Mouse (Mus musculus) heart, postnatal 25 days (tissue): ENCODE results near the gene Pax8. TPM values are rescaled to one million over a fixed set of nuclear protein-coding genes. Genes with fewer than 3 reads are reported as not detected.

Source experiments
- DNase-seq: peaks from one replicate; pipeline ENCODE4 v3.0.0; 2022; ENCODE audit warnings: low spot score
- intact Hi-C: fragments of 180-260 bp; cut with DNase I; formaldehyde crosslinking; loops from one replicate; pipeline ENCODE4 v1.15.1; 2025
- total RNA-seq, 2 experiments: library from RNA; stranded (reverse); gene quantifications; 2 replicates each; pipeline ENCODE4 v1.2.3; 2021

Pax8 gene
- total RNA-seq, 2 experiments from 2014 or later, result not detected

DNA sequence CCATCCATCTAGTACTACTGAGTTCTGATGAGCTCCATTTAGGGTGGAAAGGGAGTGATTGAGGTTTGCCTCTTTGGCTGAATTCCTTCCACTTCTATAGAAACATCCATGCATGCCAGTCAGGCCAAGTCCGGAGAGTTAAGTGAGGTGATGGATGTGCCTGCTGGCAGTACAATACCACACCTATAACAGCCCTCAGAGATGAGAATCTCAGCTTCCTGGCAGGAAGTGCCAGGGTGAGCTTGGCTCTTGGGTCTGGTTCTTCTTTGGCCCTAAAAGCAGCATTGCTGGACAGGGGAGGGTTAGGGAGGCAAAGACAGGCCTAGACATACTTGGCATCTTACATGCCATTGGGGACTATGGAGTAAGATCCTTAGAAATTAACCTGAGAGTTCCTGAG lies 7.0 kb downstream of the Pax8 start:
- intact Hi-C loops, result no loop called here
- no peak for DNase-seq

- intact Hi-C loops, result no loop called here
- DNase-seq, result no peak
These were observed 8.2 kb downstream of the Pax8 start for GRCm38 (mm10) chr2:24467156-24467555.

DNA sequence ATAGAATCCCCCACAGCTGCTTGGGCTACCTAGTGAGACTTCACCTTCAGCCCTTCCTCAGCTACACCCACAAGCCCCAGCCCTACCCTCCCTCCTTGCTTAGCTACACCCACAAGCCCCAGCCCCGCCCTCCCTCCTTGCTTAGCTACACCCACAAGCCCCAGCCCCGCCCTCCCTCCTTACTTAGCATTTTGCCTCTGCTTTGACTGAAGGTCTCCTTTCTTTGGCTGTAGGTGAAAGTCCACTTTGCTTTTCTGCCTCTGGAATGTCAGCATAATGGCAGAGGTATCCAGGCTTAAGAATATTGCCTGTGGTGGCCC lies 14.6 kb downstream of the Pax8 start:
- intact Hi-C loops, result no loop called here

DNA sequence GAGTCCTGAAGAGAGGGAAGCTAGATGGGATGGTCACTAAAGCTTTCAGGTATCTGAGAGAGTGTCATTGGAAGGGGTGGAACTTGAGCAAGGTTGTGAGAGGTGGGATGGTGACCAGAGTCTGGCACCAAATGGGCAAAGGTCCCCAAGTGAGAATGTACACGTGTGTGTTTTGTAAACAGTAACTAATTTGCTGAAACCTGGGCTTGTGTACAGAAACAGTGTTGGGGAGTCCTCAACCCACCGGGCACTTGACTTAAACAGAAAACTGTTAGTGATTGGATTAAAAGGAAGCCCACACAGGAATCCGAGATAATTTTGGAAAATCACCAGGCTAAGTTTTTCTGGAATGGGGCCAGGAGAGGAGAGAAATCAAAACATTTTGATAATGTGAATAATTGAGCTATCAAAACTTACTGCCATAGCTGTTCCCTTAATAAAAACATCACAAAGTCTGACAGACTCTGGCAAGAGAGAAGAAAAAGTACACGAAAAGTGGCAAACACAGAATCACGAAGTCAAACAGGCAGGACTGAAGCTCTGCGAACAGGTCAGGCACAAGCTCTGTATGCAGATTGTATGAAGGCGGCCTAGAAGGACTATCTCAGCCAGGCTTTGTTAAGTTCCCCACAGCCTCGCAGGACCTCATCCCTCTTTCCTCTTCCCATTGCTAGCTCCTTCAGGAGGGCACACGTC lies 15.1 kb downstream of the Pax8 start:
- intact Hi-C loops, result no loop called here
- no peak for DNase-seq

More for the DNA sequence above, 14.6 kb downstream of the Pax8 start:
- no peak for DNase-seq

- no peak for DNase-seq
- intact Hi-C loops, result no loop called here
These were observed 18.6 kb downstream of the Pax8 start for GRCm38 (mm10) chr2:24456841-24457240.

GRCm38 (mm10) chr2:24455057-24455855 lies 20.1 kb downstream of the Pax8 start:
- DNase-seq, result no peak
- intact Hi-C loops, result no loop called here

DNA sequence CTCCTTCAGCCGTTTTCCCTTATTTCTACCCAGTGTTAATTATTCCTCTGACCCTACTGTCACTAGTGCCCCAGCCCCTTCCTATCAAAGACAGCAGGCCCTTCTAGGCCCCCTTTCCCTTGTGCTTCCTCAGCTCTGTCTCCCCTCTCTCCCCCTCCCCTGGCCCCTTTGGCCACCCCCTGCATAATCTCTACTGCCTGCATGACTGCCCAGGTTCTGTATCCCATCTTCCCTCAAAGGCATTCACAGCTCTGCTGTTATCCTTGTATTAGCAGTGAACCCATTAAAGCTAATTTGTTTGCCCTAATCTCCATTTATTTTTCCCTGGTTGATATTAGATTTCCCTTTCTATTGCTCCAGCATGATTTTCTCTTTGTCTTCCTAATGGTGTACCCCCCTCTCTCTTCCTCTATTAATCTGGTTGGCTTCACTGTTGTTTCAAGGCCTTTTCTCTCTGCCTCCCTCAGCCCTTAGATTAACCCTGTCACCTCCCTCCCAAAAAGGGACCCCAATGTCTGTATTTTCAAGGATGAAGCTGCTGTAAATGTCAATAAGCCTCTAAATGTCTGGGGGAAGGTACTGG lies 20.9 kb downstream of the Pax8 start:
- intact Hi-C loops, result no loop called here
- no peak for DNase-seq

- DNase-seq, result no peak
- intact Hi-C loops, result no loop called here
These were observed 22.2 kb downstream of the Pax8 start for GRCm38 (mm10) chr2:24453206-24453605.

DNA sequence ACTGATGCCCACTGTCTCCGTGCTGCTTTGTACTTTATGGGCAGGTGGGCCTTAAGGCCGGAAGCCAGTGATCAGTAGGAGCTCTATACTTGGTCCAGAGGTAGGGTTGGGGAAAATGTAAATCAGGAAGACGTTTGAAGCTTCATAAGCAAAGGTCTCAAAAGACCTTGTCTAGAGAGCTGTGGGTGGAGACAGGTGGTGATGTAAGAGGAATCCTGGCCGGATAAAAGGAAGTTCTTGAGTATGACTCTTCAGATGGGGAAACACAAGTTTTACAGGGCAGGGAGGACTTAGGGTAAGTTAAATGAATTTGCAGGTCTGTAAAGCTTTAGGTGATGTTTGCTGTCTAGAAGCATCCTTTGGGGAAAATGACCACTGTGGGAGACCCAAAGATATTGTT lies 26.3 kb downstream of the Pax8 start:
- DNase-seq, result no peak
- intact Hi-C loops, result no loop called here

DNA sequence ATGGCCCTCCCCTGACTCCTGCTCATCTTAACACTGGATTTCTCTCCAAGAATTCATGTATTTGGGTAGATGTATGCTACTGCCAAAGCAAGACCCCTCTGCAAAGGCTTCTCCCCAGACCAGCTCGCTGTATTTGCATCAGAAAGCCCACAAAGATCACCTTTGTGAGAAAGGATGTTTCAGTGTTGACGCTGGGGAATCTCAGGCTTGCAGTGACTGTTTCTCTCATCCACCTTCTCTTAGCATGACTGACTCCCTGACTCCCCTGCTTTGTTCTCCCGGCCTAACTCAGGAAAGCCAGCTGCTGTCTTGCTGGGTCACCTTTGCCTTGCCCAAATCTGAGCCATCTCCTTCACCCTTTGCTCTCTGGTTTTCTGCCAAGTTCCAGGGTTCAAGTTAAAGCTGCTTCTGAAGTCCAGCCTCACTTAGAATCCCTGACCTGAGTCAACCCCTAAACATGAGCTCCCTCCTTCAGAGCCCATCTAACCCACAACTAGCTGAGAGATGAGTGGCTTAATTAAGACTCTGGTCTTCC lies 32.1 kb downstream of the Pax8 start:
- intact Hi-C loops, result no loop called here
- DNase-seq, result no peak

DNA sequence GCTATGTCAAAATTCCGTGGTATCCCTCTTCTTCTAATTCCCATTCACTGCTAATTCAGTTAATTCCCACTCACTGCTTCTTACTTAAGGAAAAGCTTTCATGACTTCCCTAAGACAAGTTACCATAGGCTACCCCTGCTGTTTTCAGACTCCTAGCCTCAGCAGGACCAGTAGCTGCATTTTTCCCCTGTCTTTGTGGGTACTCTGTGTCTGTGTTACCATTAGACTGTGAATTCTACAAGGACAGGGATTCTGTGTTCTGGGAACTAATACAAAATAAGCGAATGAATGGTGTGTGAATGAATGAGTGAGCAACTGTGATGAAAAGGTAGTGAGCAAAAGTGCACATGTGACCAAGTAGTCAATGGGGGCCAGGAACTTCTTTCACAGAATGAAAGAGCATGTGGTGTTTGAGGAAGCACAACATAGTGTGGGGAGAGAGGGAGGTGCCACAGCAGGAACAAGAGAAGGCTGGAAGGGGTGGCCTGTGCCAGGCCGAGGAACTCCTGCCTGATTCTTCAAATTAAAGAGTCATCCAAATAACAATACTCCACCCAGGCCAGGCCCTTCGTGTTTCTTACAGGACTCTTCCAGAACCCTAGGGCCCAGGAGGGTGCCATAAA lies 33.0 kb downstream of the Pax8 start:
- no peak for DNase-seq
- intact Hi-C loops, result no loop called here

DNA sequence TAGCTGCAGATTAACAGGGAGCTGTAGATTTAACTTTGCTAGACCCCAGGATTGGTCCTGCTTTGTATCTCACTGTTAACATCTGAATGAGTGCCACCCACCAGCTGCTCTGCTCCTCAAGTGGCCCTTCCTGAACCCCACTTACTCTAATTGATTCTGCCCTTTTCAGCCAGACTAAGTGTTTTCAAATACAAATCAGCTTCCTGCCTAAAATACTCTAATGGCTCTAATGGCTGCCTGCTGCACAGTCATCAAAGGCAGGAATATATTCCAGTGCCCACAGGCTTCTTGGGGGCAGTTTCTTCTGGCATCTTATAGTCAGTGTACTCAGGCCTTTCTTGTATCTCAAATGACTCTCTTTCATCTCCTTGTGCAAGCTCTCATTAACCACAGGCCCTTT lies 33.5 kb downstream of the Pax8 start:
- intact Hi-C loops, result no loop called here
- no peak for DNase-seq

DNA sequence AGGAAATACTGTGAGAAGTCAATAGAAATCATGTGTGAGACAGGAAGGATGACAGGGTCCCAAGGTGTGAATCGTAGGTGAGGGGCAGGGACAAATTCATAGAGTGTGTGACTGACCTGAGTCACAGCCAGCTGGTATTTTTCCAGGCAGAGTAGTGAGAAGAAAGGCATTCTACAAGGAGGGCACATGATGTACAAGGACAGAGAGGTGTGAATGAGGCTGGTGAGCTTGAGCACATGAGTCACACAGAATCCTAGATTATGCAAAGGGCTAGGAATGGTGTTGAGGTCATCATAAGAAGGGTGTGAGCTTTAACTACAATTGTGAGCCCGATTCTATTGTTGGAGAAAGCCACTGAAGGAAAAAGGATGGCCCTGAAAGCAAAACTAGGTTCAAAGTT lies 35.3 kb downstream of the Pax8 start:
- no peak for DNase-seq
- intact Hi-C loops, result no loop called here

DNA sequence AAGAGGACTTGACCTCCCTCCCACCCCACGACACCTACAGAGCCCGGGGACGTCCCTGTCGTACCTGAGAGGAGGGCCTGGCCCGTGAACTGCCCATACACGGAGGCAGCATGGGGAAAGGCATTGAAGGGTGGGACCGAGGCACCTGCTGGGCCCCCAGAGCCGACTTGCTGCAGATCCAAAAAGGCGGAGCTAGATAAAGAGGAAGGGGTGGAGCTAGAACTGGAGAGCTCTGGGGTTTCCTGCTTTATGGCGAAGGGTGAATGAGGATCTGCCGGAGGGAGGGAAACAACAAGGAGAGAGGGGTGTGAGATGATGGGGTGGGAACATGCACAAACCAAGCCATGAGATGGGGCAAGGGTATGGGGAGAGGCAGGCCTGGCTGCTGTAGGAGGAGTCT lies 39.7 kb downstream of the Pax8 start:
- no peak for DNase-seq
- intact Hi-C loops, result no loop called here

GRCm38 (mm10) chr2:24434670-24435069 lies 40.7 kb downstream of the Pax8 start:
- DNase-seq, result no peak
- intact Hi-C loops, result no loop called here

GRCm38 (mm10) chr2:24429806-24430205 lies 45.6 kb downstream of the Pax8 start:
- no peak for DNase-seq
- intact Hi-C loops, result no loop called here

GRCm38 (mm10) chr2:24427866-24428675 lies 47.3 kb downstream of the Pax8 start:
- no peak for DNase-seq
- intact Hi-C loops, result no loop called here

DNA sequence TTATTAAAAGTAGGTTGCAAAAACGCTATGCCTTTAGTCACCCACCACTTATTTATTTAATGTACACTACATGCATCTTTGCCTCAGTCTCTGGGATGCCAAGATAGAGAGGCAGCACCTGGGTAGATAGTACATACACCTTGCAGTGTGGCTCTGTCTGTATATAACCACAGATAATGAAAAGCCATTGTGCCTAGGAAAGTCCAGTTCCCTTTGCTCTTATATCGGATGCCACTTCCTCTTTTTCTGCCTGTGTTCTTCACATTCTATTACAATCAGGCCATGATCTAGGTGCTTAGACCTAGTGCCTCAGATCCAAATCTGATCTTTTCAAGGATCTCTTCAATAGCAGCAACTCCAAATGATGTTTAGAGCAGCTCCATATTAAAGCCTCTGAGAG lies 49.8 kb downstream of the Pax8 start:
- intact Hi-C loops, result no loop called here
- no peak for DNase-seq

DNA sequence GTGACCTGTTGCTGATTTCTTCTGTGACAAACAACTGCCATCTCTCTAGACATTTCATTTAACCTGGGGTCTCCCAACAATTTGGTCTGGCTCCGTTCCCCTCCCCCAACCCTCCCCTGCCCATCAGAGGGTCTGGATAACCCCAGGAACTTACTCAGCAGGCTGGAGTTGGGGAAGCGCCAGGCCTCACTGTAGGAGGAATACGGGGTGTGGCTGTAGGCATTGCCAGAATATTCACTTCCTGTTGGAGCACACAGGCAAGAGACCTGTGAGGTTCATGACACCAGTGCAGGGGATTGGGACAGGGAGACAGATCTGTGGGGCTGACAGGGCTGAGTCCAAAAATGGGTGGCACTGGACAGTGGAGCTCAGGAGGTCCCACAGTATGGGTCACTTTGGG lies 52.6 kb downstream of the Pax8 start:
- intact Hi-C loops, result no loop called here
- no peak for DNase-seq
